Mouse (Mus musculus): ENCODE data around the gene Cobll1.

DNA sequence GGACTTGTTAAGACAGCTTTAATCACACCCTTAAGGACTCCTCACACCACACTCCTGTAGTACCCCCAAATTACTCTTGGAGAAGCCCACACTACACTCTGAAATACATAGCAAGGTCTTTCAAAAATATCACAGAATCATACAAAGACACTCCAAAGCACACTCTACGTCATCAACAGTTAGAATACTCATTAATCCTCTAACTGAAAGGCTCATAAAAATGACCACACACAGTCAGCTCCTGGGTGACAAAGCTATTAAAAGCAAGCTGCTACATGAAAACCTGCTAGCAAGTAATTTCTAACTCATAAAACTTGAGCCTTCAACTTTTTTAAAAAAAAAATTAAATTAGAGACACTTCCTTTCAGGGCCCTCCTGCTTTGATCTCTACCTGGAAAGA is 91.8 kb downstream of the Cobll1 start:
- no peak for TF ChIP-seq POLR2A (IDR thresholded peaks at IDR 0.05; ENCODE audit: low read depth, low read length)
- TF ChIP-seq CTCF (IDR thresholded peaks at IDR 0.05; ENCODE audit: borderline replicate concordance, insufficient read depth, low read length): no peak
